Mouse (Mus musculus) E14TG2a.4 (cell line): ENCODE data around the gene Neurl1b.

Experiments
- CTCF ChIP-seq: conservative IDR thresholded peaks from 2 replicates; pipeline ENCODE4 v1.5.1; 2014; ENCODE audit warnings: low read length
- NANOG ChIP-seq: IDR thresholded peaks from 2 replicates; pipeline ENCODE4 v1.6.1; 2014; ENCODE audit warnings: borderline replicate concordance, low read length, mixed read lengths
- POU5F1 ChIP-seq: IDR thresholded peaks from 2 replicates; pipeline ENCODE4 v1.6.1; 2014; ENCODE audit warnings: low read length, borderline replicate concordance

GRCm38 (mm10) chr17:26464481-26464880 is 49.9 kb downstream of the Neurl1b start:
- TF ChIP-seq CTCF (no peak), POU5F1 (no peak), NANOG (no peak)
